Mouse (Mus musculus): ENCODE results near the gene Numb. TPM values are rescaled to one million over a fixed set of nuclear protein-coding genes. Genes with fewer than 3 reads are reported as not detected.
A peak's percentile ranks its signal among the peaks of the same experiment; 100 is the strongest.

The Numb gene
- total RNA-seq, 2 experiments from 2014 or later, result 13.8 to 17.3 TPM

- no peak for DNase-seq
- intact Hi-C loops (cut with DNase I), result no loop called here
Measured at GRCm38 (mm10) chr12:83791737-83792136, 130.0 kb downstream of the Numb start.

GRCm38 (mm10) chr12:83790749-83791148 lies 131.0 kb downstream of the Numb start:
- intact Hi-C loops (cut with DNase I), result no loop called here
- DNase-seq, result no peak

GRCm38 (mm10) chr12:83789781-83790140 lies 132.0 kb downstream of the Numb start:
- intact Hi-C loops (cut with DNase I), result no loop called here
- DNase-seq, result no peak

DNA sequence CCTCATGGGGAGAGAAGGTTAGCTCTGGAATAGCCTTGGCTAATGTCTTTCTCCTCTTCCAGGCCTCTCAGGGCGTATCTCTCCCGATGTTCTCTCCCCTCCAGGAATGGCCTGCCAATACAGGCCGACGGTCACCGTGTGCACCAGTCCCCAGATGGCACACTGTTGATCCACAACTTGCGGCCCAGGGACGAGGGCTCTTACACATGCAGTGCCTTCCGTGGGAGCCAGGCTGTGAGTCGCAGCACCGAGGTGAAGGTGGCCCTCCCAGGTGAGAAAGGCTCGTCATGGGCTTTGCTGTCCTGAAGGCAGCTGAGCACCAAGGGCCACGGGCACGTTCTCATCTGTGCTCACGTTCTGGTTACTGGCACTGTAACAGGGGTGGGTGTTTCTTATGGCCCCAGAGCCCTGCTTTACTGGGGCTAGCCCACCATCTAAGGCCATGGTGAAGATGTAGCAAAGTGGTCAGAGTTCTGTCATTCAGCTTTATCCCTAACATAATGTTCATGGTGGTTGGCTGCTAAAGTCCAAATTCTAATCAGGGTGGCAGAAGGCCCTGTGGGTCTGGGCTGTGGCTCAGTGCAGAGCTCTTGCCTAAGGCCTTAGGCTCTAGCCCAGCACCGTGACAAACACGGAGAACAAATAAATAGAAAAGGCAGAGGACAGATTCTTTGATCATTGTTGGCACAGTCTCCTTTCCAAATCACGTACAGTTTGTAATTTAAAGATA lies 132.5 kb downstream of the Numb start:
- intact Hi-C loops (cut with DNase I), result no loop called here
- DNase-seq, result no peak

DNA sequence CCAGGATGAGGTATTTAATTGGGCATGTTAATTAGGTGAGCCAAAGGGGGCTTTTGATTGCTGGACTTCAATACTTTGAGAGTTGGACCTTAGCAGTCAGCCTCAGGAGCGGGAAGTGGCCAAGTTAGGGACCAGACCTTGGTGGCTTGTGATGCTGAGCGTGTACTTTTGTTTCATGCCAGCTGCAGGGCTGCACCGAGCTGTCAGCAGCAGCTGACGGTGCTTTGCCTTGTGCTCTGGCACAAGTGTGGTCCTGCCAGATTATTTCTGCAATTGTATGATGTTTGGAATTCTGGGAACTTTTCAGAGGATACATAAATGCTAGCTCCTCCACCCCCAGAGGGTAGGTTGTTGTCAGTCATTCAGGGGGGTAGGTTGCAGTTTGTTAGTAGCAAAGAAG lies 136.4 kb downstream of the Numb start:
- intact Hi-C loops (cut with DNase I), result no loop called here
- DNase-seq, result no peak

GRCm38 (mm10) chr12:83782669-83783068 lies 139.1 kb downstream of the Numb start:
- DNase-seq, result no peak
- intact Hi-C loops (cut with DNase I), result no loop called here

GRCm38 (mm10) chr12:83781640-83782278 lies 140.0 kb downstream of the Numb start:
- intact Hi-C loops (cut with DNase I), result no loop called here
- DNase-seq, result no peak

GRCm38 (mm10) chr12:83781204-83781603 lies 140.5 kb downstream of the Numb start:
- intact Hi-C loops (cut with DNase I), result no loop called here
- no peak for DNase-seq

DNA sequence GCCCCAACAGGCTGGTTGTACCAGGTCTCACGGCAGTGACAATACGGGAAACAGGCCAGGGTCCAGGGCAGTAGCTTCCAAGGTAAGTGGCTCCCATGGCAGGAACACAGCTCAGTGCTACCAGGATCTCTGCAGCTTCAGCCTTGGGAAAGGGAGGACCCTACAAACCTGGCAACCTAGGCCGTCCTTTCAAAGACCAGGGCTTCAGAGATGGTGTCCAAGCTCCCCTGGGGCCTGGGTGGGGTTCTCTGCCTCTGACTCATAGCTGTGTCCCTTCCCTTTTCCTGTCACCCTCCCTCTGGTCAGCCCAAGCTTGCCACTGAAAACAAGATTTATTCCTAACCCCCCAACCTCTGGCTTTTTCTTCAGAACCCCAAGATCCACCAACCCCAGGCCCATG lies 141.6 kb downstream of the Numb start:
- DNase-seq, result peak in 1 of 2 experiments; percentile 41

GRCm38 (mm10) chr12:83776766-83777165 lies 145.0 kb downstream of the Numb start:
- DNase-seq, result no peak
- intact Hi-C loops (cut with DNase I), result no loop called here

More for the DNA sequence above, 141.6 kb downstream of the Numb start:
- intact Hi-C loops (cut with DNase I), result no loop called here

DNA sequence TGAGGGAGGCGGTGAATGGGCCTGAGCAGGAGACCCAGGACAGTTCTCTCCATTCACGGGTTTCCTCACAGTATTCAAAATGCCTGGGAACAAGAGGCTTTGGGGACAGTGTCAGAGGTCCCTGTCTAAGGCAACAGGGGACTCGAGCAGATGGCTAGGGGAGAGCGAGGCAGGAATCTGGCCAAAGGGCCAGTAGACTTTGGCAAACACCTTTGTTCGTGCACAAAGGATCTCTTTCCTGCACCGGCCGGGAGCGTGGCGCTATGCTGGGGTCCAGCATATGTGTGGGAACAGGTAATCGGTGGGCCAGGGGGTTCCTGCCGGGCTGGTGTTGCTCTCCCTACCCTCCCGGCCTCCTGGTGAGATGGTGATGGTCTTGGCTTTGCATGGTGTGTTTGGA lies 146.1 kb downstream of the Numb start:
- intact Hi-C loops (cut with DNase I), result no loop called here
- DNase-seq, result no peak

DNA sequence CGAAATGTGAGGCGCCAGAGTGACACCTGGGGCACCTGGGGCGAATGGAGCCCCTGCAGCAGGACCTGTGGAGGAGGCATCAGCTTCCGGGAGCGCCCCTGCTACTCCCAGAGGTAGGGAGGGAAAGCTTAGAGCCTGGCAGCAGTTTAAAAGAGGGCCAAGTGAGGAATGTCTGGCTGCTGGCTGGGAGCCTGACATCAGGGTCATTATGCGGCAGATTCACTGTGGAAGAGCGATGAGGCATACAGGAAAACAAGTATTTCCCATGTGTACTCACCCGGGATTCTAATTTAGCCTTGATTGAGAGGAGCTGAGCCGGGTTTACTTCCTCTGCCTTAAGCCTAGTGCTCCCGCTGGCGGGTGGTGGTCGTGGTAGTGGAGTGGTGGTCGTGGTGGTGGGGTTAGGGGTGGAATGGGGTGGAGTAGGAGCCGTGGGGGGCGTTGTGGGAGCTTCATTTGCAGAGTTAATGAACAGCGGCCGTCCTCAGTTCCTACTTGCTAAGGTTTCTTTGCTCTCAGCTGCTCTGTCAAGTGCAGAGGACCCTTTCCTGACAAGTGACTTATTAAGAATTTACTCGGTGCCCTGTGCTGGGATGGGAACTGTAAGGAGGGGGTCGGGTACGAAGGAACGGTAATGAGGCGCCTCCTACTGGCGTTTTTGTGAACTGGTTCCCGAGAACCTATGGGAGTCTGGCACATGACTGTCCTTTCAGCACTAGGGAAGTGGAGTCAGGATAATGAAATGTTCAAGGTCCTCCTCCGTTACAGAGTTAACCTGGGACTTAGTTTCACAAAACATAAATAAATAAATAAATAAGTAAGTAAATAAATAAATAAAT lies 151.1 kb downstream of the Numb start:
- DNase-seq, result no peak
- intact Hi-C loops (cut with DNase I), result loop anchor here (2.0 kb wide), 1 partner anchor 58 kb away; no protein-coding TSS in a partner anchor

DNA sequence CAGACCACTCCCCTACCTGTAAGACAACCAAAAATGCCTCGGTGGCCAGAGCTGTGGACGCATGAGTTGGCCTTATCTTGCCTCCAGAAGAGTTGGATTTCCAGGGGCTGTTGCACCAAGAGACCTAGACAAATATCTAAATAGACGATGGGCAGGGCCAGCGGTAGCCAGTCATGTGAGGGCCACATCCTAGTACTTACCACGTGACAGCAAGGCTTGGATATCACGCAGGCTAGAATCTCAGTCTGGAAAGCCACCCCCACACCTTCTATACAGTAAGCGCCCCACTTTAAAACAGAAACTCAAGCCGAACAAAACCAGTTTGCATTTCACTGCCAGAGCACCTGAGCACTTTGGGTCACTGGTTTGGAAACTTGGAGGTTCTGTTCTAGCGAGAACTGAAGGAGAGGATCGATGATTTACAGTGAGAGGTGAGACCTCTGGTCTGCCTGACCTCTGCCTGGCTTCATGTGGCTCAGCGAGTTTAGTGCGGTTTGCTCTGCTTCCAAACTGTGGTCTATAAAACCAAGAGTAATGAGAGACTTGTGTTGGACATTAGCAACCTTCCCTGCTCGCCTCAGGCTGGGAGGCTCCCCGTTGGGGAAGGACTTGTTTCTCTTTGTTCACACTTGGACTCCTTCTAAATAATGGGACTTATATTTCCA lies 153.4 kb downstream of the Numb start:
- intact Hi-C loops (cut with DNase I), result no loop called here
- DNase-seq, result no peak

- intact Hi-C loops (cut with DNase I), result no loop called here
- DNase-seq, result no peak
Measured at GRCm38 (mm10) chr12:83767833-83768232, 153.9 kb downstream of the Numb start.

DNA sequence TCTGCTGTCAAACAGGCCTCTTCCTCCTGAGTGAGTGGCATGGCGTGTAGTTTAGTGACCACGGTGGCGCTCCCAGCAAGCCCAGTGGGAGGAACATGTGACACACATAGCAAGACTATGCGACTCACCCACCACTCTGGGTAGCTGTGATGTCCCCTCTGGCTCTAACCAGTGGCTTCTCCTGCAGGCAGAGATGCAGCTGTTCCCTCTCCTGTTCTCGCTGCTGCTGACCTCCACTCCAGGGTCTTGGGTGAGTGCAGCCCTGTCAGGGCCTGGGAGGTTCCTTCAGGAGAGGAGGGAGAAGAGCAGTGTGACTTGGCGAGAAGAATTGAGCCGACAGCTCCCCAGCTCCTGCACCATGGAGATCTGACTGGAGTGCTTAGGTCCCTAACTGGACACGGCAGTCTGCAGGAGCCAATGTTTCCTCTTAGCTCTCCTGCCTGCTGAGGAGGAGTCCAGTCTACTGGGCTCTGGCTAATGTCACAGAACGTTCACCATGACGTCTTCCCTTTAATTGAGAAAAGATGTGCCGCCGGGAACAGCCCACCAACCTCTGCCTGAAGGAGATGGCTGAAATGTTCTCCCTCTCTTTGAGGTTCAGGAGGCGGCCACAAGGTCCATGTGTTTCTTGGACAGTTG lies 155.7 kb downstream of the Numb start:
- no peak for DNase-seq
- intact Hi-C loops (cut with DNase I), result no loop called here

- intact Hi-C loops (cut with DNase I), result no loop called here
- DNase-seq, result no peak
Measured at GRCm38 (mm10) chr12:83764519-83764918, 157.2 kb downstream of the Numb start.

DNA sequence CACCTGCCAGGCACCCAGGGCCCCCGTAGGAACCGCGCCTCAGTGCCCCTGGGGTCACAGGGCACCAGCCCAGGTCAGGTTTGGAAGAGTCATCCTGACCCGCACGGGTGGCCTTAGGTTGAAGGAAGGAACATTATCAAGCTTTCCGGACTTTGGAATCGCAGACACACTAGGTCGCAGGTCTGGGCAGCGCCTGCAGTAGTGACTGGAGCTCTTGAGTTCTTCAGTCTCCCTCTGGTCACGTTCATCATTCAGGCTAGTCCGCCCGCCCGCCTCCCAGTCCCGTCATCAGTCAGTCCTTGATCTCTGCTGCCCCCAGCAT lies 157.7 kb downstream of the Numb start:
- no peak for DNase-seq
- intact Hi-C loops (cut with DNase I), result no loop called here

- intact Hi-C loops (cut with DNase I), result no loop called here
Measured at GRCm38 (mm10) chr12:83763311-83764043, 158.3 kb downstream of the Numb start, which contains the start of gene Papln. Papln (plus strand) TSS chr12:83763634.

DNA sequence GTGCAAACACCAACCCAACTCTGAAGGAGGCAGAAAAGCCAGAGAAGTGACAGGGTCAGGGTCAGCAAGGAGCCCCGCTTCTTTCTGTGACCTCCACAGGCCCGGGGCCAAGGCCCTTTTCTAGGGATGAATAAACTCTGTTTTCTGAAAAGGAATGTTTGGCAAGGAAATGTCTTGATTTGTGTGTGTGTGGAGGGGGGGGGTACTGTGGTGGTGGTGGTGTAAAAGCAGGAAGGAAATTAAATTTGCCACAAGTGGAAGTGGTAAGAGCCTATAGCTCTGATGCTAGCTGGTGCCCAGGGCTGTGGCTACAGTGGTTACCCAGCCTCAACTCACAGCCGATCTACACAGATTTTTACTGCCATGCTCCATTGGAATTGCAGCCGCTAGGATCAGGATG lies 159.0 kb downstream of the Numb start:
- intact Hi-C loops (cut with DNase I), result no loop called here

More at GRCm38 (mm10) chr12:83763311-83764043, 158.3 kb downstream of the Numb start, which contains the start of gene Papln:
- no peak for DNase-seq

DNA sequence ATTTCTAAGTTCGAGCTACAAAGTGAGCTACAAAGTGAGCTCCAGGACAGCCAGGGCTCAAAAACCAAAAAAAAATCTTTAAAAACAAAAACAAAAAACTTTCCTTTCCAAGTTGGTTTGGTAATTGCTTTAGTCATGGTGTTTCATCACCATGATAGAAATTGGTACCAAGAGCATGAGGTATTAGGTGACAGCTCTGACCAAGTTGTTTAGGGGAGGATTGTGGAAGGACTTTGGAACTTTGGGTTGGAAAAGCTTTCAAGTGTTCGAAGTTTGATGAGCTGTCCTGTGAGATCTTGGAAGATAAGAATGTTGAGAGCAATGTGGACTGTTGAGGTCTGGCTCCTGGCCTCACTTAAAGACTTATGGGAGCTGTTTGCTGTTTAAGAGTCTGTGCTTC lies 161.5 kb downstream of the Numb start:
- DNase-seq, result no peak
- intact Hi-C loops (cut with DNase I), result no loop called here

More for the DNA sequence above, 159.0 kb downstream of the Numb start:
- no peak for DNase-seq

All from gastrocnemius, postnatal 36 days (tissue).